Mouse (Mus musculus): ENCODE data around the gene Ncoa1. TPM values are rescaled to one million over a fixed set of nuclear protein-coding genes. Genes with fewer than 3 reads are reported as not detected.

Gene Ncoa1
- polyA plus RNA-seq, 1 experiment = 35.2 TPM

GRCm38 (mm10) chr12:4505298-4505697, 28.3 kb upstream of the Ncoa1 start:
- peak overlapping the region; percentile 97 for H3K27ac ChIP-seq (ENCODE audit: insufficient read depth, low read depth, low read length)
- peaks cover 28% of the 10 kb centered on the region for H3K4me1 ChIP-seq (ENCODE audit: control insufficient read depth, insufficient read depth, low read length)
- TF ChIP-seq POLR2A (IDR thresholded peaks at IDR 0.05; ENCODE audit: borderline replicate concordance, low read depth, low read length) = no peak
- no peak for TF ChIP-seq CTCF (IDR thresholded peaks at IDR 0.05; ENCODE audit: low read depth, low read length)
- no peak overlapping the region for H3K4me3 ChIP-seq (ENCODE audit: insufficient read depth, low read length)

GRCm38 (mm10) chr12:4503673-4504326, 26.8 kb upstream of the Ncoa1 start:
- no peak overlapping the region for H3K27ac ChIP-seq (ENCODE audit: insufficient read depth, low read depth, low read length)
- H3K4me1 ChIP-seq (ENCODE audit: control insufficient read depth, insufficient read depth, low read length) = peaks cover 28% of the 10 kb centered on the region
- H3K4me3 ChIP-seq (ENCODE audit: insufficient read depth, low read length) = no peak overlapping the region
- TF ChIP-seq CTCF (IDR thresholded peaks at IDR 0.05; ENCODE audit: low read depth, low read length) (no peak), POLR2A (IDR thresholded peaks at IDR 0.05; ENCODE audit: borderline replicate concordance, low read depth, low read length) (no peak)

DNA sequence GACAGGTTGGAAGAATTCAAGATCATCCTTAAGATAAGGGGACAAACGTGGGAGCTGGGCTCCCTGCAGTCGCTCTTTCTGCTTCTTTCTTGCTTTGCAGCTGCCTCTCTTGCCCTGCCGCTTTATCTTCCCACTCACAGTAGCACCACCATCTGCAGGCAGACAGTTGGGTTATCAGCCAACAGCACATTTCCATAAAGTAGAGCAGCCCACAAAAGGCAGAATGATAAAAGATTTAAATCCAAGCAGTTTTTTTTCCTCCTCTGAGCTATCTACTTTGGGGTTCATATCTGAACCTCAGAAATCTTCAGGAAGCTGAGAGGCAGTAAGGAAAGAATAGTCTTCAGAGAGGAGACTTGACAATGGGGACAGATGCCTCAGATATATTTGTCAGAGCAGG, 24.9 kb upstream of the Ncoa1 start:
- H3K27ac ChIP-seq (ENCODE audit: insufficient read depth, low read depth, low read length) = no peak overlapping the region
- H3K4me1 ChIP-seq (ENCODE audit: control insufficient read depth, insufficient read depth, low read length) = peaks cover 20% of the 10 kb centered on the region
- no peak overlapping the region for H3K4me3 ChIP-seq (ENCODE audit: insufficient read depth, low read length)
- no peak for TF ChIP-seq POLR2A (IDR thresholded peaks at IDR 0.05; ENCODE audit: borderline replicate concordance, low read depth, low read length)

GRCm38 (mm10) chr12:4500516-4500915, 23.5 kb upstream of the Ncoa1 start:
- Histone ChIP-seq H3K4me3 (ENCODE audit: insufficient read depth, low read length) (no peak overlapping the region), H3K27ac (ENCODE audit: insufficient read depth, low read depth, low read length) (no peak overlapping the region), H3K4me1 (ENCODE audit: control insufficient read depth, insufficient read depth, low read length) (peaks cover 11% of the 10 kb centered on the region)
- no peak for TF ChIP-seq POLR2A (IDR thresholded peaks at IDR 0.05; ENCODE audit: borderline replicate concordance, low read depth, low read length)
- TF ChIP-seq CTCF (IDR thresholded peaks at IDR 0.05; ENCODE audit: low read depth, low read length) = no peak

DNA sequence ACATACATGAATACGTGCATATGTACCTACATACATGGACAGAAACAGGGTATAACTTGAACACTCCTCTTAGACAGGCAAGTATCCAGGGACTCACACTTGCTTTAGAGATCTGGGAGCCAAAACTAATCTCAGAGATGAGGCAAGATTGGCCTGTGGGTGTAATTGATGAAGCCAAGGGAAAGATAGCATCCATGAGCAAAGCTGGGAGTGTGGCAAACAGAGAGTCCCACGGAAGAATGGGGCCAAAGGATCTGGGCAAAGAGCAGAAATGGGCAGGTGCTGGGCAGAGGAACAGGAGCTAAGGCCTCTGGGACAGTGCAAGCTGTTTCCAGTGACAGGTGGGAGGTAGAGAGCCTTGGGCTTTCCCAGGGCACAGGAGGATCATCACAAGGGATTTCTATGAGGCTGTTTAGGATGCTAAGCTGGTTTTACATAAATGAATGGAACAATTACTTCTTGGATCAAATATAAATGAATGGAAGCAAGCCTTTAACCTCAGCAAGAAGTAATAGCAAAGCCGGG, 22.7 kb upstream of the Ncoa1 start:
- no peak overlapping the region for H3K4me3 ChIP-seq (ENCODE audit: insufficient read depth, low read length)
- TF ChIP-seq POLR2A (IDR thresholded peaks at IDR 0.05; ENCODE audit: borderline replicate concordance, low read depth, low read length) (no peak), CTCF (IDR thresholded peaks at IDR 0.05; ENCODE audit: low read depth, low read length) (no peak)
- H3K27ac ChIP-seq (ENCODE audit: insufficient read depth, low read depth, low read length) = no peak overlapping the region
- H3K4me1 ChIP-seq (ENCODE audit: control insufficient read depth, insufficient read depth, low read length) = peaks cover 5% of the 10 kb centered on the region

DNA sequence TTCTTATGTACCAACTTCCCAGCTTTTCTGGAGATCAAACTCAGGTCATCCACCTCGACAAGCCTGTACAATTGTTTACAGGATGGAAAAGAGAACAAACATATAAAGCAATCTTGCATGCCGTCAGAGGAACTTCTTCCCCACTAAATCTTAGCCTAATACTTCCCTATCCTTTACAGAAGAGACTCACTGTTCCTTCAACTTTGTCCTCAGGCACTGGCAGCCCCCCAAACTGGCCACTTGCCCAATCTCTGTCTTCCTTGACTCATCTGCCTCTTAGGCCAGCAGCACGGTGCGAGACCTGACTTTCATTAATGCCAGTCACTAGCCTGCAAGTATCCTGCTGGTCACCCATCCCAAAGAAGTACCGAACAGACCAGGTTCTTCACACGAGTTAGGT, 11.4 kb upstream of the Ncoa1 start:
- peaks cover 13% of the 10 kb centered on the region for H3K4me1 ChIP-seq (ENCODE audit: control insufficient read depth, insufficient read depth, low read length)
- no peak overlapping the region for H3K4me3 ChIP-seq (ENCODE audit: insufficient read depth, low read length)
- no peak overlapping the region for H3K27ac ChIP-seq (ENCODE audit: insufficient read depth, low read depth, low read length)
- no peak for TF ChIP-seq POLR2A (IDR thresholded peaks at IDR 0.05; ENCODE audit: borderline replicate concordance, low read depth, low read length)
- no peak for TF ChIP-seq CTCF (IDR thresholded peaks at IDR 0.05; ENCODE audit: low read depth, low read length)

GRCm38 (mm10) chr12:4483386-4483785, 6.4 kb upstream of the Ncoa1 start:
- no peak overlapping the region for H3K4me3 ChIP-seq (ENCODE audit: insufficient read depth, low read length)
- peaks cover 8% of the 10 kb centered on the region for H3K4me1 ChIP-seq (ENCODE audit: control insufficient read depth, insufficient read depth, low read length)
- no peak for TF ChIP-seq POLR2A (IDR thresholded peaks at IDR 0.05; ENCODE audit: borderline replicate concordance, low read depth, low read length)
- no peak for TF ChIP-seq CTCF (IDR thresholded peaks at IDR 0.05; ENCODE audit: low read depth, low read length)
- no peak overlapping the region for H3K27ac ChIP-seq (ENCODE audit: insufficient read depth, low read depth, low read length)

DNA sequence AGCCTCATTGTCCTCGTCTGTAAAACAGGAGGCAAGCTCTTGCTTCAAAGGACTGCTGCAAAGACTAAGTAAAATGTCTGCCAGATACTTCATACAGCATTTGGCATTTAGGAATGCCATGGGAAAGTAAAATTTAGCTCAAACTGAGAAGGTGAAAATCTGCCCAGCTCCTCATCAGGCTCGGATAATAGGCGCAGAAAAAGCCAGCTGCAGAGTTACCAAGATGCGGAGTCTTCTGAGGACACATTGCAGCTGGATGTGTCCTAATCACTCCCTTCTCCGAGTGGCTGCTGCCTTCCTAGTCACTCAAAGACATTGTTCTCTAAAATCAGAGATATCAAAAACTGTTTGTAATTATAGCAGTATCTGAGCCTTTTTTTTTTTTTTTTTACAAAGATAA, 4.7 kb upstream of the Ncoa1 start:
- Histone ChIP-seq H3K4me3 (ENCODE audit: insufficient read depth, low read length) (no peak overlapping the region), H3K27ac (ENCODE audit: insufficient read depth, low read depth, low read length) (no peak overlapping the region), H3K4me1 (ENCODE audit: control insufficient read depth, insufficient read depth, low read length) (no peaks in the 10 kb centered on the region; the same call in 1 of the 2 replicates)
- TF ChIP-seq POLR2A (IDR thresholded peaks at IDR 0.05; ENCODE audit: borderline replicate concordance, low read depth, low read length) = no peak

DNA sequence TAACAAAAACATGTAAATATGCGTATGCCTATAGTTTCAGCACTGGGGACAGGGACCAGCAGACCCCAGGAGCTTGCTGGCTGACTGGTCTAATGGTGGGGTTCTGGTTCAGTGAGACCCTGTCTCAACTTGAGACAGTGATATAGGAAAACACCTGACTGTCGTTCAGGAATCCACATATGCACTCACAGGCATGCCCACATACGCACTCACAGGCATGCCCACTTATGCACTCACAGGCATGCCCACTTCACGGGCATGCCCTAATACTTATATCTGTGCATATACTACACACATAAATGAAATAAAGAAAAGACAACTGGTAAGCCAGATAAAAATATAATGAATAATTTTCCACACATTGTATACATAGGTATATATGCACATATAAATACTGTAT, 3.3 kb upstream of the Ncoa1 start:
- TF ChIP-seq CTCF (IDR thresholded peaks at IDR 0.05; ENCODE audit: low read depth, low read length) = no peak
- TF ChIP-seq POLR2A (IDR thresholded peaks at IDR 0.05; ENCODE audit: borderline replicate concordance, low read depth, low read length) = no peak
- no peak overlapping the region for H3K27ac ChIP-seq (ENCODE audit: insufficient read depth, low read depth, low read length)
- no peak overlapping the region for H3K4me3 ChIP-seq (ENCODE audit: insufficient read depth, low read length)

DNA sequence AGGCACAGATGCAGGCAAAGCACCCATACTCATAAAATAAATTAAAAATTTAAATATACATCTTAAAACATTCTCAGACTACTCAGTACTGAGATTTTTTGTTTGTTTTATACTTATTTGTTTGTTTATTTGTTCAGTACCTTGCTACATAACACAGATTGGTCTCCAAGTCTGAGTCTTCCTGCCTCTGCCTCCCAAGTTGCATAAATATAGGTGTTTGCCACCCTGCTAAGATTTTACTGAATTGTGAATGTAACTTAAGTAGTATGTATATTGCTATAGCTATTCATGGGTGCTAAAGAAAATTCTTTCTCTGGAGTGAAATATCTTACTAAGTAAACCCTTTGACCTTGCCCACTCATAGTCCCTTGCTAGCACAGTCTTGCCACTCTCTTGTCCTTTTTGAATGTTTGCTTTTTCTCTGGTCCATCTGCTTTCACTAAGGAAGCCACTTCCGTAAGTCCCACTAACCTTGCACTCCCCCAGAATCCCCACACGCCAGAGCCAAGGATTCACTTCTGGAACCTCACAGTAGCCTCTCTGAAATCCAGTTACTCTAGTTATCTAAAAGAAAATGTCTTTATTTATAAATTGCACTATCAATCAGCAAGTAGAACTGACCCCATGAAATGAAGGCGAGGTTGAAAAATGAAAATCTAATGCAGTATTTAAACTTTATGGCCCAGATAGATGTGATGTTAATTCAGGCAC, 2.3 kb upstream of the Ncoa1 start:
- Histone ChIP-seq H3K27ac (ENCODE audit: insufficient read depth, low read depth, low read length) (no peak overlapping the region), H3K4me3 (ENCODE audit: insufficient read depth, low read length) (no peak overlapping the region), H3K4me1 (ENCODE audit: control insufficient read depth, insufficient read depth, low read length) (peaks cover 5% of the 10 kb centered on the region)
- no peak for TF ChIP-seq CTCF (IDR thresholded peaks at IDR 0.05; ENCODE audit: low read depth, low read length)
- TF ChIP-seq POLR2A (IDR thresholded peaks at IDR 0.05; ENCODE audit: borderline replicate concordance, low read depth, low read length) = no peak

More for the DNA sequence above, 3.3 kb upstream of the Ncoa1 start:
- H3K4me1 ChIP-seq (ENCODE audit: control insufficient read depth, insufficient read depth, low read length) = peaks cover 5% of the 10 kb centered on the region
